Mouse (Mus musculus) myocyte (in vitro differentiated cells): ENCODE data around the gene Rapgef1.

Experiments
- CEBPB ChIP-seq: IDR thresholded peaks from 2 replicates; pipeline ENCODE4 v1.6.1; 2011; ENCODE audit warnings: mild to moderate bottlenecking, moderate library complexity; ENCODE audit not compliant: poor library complexity, insufficient read depth, severe bottlenecking
- E2F4 ChIP-seq: IDR thresholded peaks from one replicate; pipeline ENCODE4 v1.6.1; 2011; ENCODE audit warnings: mild to moderate bottlenecking, control low read depth, moderate library complexity; ENCODE audit not compliant: insufficient read depth
- MAX ChIP-seq: IDR thresholded peaks from one replicate; pipeline ENCODE4 v1.6.1; 2011; ENCODE audit warnings: low read depth, mild to moderate bottlenecking, control low read depth
- MYOD1 ChIP-seq, 3 experiments: IDR thresholded peaks; one replicate each; pipeline ENCODE4 v1.6.1; 2011; ENCODE audit warnings: control low read depth in 2 of 3, low read depth in 2 of 3, mild to moderate bottlenecking in 2 of 3, moderate library complexity in 1 of 3; ENCODE audit not compliant: insufficient read length in 2 of 3, control insufficient read depth in 1 of 3
- MYOG ChIP-seq, 3 experiments: IDR thresholded peaks; one replicate each; pipeline ENCODE4 v1.6.1; 2011; ENCODE audit warnings: control low read depth in 2 of 3, low read depth in 2 of 3, mild to moderate bottlenecking in 2 of 3; ENCODE audit not compliant: insufficient read length in 2 of 3, control insufficient read depth in 1 of 3, insufficient read depth in 1 of 3
- POLR2A ChIP-seq: IDR thresholded peaks from one replicate; pipeline ENCODE4 v1.6.1; 2011; ENCODE audit warnings: low read depth, mild to moderate bottlenecking, control low read depth, moderate library complexity; ENCODE audit not compliant: insufficient read length
- POLR2AphosphoS2 ChIP-seq: IDR thresholded peaks from one replicate; pipeline ENCODE4 v1.6.1; 2011; ENCODE audit warnings: low read depth, control low read depth; ENCODE audit not compliant: insufficient read length
- TCF12 ChIP-seq: IDR thresholded peaks from one replicate; pipeline ENCODE4 v1.6.1; 2011; ENCODE audit warnings: mild to moderate bottlenecking, control low read depth; ENCODE audit not compliant: poor library complexity, insufficient read depth, severe bottlenecking
- TCF3 ChIP-seq: IDR thresholded peaks from one replicate; pipeline ENCODE4 v1.6.1; 2011; ENCODE audit warnings: low read depth, control low read depth; ENCODE audit not compliant: insufficient read length
- USF1 ChIP-seq: IDR thresholded peaks from one replicate; pipeline ENCODE4 v1.6.1; 2011; ENCODE audit warnings: low read depth, mild to moderate bottlenecking, control low read depth, moderate library complexity

DNA sequence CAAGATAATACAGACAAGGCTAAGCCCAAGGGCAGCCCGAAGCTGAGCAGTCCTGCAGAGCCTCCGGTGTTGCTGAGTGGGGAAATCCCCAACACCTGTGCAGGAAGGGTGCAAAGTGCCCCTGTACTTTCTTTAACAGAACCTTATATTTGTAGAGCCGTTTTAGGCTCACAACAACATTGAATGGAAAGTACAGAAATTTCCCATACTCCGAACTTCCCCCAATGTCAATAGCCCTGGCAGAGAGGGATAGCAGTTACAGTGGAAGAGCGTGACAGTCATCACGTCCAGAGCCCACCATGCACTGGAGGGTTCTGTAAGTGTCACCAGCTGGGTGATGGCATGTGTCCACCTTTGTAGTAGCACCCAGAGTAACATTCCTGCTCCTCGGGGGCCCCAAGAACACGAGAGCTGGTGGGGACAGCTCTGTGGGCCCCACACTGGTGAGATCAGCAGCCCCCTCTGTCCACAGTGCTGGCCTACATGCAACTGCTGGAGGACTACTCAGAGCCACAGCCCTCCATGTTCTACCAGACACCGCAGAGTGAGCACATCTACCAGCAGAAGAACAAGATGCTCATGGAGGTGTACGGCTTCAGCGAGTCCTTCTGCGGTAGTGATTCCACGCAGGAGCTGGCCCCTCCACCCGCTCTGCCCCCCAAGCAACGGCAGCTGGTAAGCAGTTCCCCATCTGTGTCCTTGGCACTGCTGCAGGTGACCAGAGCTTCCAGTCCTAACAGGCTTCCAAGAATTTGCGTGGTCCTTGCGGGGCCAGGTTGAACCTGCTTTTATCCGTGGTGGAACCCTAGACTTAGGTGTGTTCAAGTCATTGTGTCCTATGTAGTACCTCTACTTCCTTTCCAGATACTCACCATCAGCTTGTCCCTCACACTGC is 87.5 kb downstream of the Rapgef1 start:
- TF ChIP-seq MYOD1 (IDR thresholded peaks at IDR 0.05; ENCODE audit: control insufficient read depth in 1 of 3, insufficient read length in 2 of 3, low read depth in 2 of 3): no peak
- TF ChIP-seq POLR2A: no peak
- TF ChIP-seq MAX: no peak
- no peak for TF ChIP-seq MYOG (IDR thresholded peaks at IDR 0.05; ENCODE audit: control insufficient read depth in 1 of 3, insufficient read depth in 1 of 3, insufficient read length in 2 of 3, low read depth in 2 of 3)
- no peak for TF ChIP-seq USF1
- TF ChIP-seq CEBPB: no peak
- TF ChIP-seq E2F4: no peak
- no peak for TF ChIP-seq TCF3
- no peak for TF ChIP-seq POLR2AphosphoS2
- no peak for TF ChIP-seq TCF12
